Mouse (Mus musculus) lung, adult 18-20 months (tissue): ENCODE data around the gene Ip6k1.

Source experiments
- DNase-seq, 2 experiments: peaks; one replicate each; pipeline ENCODE4 v3.0.0; 2022; ENCODE audit warnings: mixed read lengths in 2 of 2

The Ip6k1 gene

DNA sequence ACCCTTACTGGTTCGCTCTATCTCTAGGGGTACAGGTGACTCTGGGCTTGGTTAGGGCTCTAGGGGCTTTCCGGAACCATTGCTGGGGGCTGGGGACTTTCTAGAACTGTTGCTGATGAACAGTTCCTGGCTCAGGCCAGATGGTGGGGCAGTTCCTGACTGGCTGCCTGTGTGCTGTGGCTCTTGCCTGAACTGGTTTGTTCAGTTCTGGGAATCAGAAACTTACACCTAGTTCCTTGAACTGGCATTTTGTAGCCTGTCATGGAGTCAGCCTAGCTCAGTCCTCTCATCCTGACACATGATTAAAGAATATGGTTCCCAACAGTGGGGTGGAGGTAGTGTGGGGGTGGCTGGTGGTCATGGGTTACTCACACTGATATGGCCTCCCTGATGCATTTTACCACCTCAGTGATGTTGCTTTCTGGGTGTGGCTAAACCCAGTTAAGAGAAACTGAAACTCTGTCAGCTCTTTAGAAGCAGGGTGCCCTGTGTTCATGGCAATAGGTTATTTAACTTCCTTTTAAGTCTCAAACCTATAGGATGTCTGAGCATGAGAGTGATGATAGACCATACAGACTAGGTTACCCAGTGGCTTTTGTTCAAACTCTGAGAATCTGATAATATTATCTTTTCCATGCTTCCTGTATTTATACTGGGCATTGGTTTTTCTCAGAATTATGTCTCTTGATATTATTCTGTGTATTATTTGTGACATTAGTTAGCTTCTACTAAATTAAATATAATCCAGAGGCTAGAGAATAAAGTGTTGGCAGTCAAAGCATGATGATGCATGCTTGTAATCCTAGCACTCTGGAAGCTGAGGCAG lies 33.2 kb downstream of the Ip6k1 start:
- peak in 1 of 2 experiments; percentile 33 for DNase-seq

DNA sequence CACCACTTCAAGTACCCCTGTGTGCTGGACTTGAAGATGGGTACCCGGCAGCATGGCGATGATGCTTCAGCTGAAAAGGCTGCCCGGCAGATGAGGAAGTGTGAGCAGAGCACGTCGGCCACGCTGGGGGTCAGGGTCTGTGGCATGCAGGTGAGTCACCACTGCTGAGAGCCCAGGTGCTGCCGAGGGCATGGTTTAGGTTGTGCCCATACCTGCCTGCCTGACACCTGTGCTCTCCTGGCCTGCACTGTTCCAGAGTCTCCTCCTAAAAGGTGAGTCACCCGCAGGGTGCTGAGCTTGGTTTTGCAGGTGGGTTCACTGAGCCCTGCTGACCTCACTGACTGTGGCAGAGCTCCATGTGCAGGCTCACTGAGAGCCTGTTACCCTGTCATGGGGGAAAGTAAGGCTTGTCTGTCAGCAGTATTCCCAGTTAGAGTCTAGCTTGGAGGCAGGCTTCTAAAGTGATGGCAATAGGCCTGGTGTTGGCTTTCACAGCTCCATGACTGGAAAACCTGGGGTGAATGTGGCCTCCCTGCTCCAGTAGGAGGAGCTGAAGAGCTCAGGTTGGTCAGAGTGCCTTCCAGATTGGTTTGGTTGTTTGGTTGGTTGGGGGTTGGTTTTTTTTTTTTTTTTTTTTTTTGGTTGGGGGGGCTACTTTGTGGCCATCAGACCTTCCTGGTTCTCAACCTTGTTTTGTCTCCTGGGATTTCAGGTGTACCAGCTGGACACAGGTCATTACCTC lies 42.6 kb downstream of the Ip6k1 start:
- no peak for DNase-seq

DNA sequence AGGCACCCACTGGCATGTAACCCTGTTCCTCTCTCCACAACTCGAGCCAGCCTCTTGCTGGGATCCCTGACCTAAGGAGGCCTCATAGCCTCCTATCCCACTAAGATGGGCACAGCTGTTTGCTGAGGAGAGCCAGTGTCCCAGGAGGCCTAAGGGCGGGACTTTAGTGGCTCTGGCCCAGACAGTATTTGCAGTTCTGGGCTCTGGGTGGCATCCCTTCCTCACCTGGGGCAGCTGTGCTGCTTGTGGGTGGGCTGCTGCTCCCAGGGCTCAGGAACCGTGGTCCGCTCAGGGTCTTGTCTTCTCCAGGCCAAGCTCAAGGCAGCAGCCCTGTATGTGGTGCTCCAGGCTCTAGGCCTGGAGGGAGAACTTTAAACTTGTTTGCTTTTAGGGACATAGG lies 44.3 kb downstream of the Ip6k1 start:
- no peak for DNase-seq

DNA sequence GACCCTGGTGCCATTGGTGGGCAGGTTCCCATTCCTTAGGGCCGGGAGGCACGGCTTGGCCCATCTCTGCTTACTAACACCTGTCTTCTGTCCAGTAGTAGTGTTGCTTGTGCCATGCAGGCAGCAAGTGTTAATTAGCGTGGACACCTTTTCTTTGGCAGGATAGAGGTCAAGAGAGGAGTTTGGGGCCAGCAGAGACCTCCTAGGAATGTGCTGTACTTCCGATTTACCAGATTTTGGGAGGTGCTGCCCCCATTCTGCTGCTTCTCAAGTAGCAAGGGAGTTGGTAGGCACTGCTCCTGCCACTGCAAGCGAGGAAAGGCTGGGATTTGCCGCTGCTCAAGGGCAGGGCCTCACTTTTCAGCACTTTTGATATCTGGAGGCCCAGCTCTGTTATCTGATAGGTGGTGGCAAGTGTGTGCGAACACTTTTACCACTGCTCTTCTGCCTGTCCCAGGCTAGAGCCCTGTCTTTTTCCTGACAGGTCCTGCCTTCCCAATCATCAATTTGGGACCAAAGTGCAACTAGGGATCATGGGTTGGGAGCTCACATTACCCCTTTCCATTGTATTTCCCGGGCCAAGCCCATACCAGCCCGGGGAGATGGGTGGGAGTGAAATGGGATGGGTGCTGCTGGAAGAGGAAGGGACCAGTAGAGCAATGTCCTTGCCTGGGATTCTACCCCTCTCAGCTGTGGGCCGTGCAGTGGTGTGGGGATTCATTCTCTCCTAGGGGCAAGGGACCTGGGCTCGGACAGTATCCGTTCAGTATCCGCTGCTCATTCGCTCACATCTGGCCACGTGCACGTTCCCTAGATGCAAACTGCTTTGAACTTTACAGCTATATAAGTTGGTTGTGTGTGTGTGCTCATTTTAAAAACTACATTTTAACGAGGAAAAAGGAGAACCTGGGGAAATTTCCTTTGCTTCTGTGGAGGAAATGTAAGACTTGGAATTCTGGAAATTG lies 45.6 kb downstream of the Ip6k1 start:
- DNase-seq = no peak

DNA sequence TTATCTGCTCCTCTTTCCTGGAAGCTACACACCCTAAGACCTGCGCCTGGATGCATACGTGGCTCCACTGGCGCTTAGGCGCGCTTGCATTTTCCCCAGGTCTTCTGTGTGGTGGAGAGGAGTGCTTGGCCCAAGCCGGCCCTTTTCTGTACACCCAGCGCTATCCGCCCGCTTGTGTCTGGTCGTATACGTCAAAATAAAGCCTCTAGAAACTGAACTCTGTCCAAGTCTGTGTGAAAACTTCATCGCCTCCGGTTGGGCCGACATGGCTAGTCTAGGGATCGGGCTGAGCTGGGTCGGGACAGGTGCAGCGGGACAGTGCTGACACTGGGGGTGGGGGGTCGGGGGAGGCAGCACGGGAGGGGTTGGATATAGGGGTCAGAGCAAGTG lies 46.3 kb downstream of the Ip6k1 start:
- DNase-seq = no peak

DNA sequence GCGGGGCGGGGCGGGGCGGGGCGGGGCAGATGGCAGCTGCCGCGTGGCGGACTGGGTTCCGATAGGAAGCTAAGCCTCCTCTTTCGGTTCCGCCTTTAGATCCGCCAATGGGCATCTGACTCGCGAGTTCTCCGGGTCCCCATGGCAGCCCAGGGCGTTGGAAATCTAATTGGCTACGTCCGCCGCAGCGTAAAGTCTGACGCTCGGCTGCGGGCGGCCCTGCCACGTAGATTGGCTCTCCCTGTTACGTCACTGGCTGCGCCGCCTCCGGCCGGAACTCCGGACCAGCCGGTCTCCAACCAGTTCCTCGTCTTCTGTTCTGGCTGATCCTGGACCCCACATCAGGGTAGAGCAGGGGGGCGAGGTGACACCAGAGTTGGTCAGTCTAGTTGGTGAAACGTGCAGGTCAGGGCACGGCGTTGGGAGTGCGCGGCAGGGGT lies 46.7 kb downstream of the Ip6k1 start, which contains the start of gene Gmppb:
Gene Gmppb (plus strand): TSS at position 227 of the 440 bp plus-strand sequence.
- DNase-seq = peak; percentile 98

DNA sequence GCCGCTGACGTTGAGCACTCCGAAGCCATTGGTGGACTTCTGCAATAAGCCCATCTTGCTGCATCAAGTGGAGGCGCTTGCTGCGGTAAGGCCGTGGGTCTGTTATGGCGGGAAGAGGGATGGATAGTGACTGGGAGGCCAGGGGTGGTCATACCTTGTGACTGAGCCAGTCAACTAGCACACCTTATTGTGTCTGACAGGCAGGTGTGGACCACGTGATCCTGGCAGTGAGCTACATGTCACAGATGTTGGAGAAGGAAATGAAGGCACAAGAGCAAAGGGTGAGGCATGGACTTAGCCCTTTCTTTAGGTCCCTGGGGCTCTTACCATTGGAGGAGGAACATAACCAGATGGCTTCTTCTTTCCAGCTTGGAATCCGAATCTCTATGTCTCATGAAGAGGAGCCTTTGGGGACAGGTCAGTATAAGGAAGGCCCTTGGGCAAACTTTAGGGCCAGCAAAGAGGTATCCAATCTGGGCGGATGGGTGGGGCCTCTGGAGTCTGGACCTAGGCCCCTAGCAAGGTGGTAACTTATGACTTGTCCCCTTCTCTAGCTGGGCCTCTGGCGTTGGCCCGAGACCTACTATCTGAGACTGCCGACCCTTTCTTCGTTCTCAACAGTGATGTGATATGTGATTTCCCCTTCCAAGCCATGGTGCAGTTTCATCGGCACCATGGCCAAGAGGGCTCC lies 47.4 kb downstream of the Ip6k1 start:
- no peak for DNase-seq

DNA sequence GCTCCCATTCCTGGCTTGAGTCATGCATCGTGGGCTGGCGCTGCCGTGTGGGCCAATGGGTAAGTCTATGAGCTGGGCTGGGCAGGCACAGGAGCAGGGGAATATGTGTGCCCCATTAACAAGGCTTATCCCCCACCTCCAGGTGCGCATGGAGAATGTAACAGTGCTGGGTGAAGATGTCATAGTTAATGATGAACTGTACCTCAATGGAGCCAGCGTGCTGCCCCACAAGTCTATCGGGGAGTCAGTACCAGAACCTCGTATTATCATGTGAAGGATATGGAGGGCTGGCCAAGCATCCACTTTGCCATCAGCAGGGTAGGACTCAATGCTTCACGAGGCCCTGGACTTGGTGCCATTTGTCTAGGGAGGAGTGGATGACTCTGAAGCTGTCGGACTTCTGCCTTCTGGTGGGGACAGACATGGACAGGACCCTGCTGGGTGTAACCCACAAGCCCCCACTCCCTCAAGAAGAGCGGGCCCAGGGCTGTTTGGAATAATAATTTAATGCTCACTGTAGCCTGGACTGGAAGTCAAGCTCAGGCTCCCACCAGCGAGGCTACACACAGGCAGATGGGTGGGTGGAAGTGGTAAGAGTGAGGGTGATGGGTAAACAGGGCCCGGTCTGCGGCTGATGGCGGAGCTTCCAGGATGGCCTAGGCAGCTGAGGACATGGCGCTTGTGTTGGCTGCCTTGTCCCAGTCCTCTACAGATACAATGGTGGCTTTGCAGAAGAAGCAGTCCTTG lies 49.1 kb downstream of the Ip6k1 start:
- no peak for DNase-seq

DNA sequence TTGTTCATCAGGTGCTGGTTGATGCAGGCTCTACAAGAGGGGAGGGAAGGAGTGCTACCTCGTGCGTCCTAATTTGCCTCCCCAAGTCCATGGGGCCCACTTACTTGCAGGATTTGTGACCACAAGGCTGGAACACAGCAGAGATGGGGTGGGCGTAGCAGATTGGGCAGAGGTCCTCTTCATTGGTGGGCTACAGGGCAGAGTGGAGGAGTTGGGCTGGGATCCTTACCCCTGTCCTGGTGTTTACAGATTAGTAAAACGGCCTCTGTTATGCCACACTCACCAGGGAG lies 49.6 kb downstream of the Ip6k1 start:
- no peak for DNase-seq

DNA sequence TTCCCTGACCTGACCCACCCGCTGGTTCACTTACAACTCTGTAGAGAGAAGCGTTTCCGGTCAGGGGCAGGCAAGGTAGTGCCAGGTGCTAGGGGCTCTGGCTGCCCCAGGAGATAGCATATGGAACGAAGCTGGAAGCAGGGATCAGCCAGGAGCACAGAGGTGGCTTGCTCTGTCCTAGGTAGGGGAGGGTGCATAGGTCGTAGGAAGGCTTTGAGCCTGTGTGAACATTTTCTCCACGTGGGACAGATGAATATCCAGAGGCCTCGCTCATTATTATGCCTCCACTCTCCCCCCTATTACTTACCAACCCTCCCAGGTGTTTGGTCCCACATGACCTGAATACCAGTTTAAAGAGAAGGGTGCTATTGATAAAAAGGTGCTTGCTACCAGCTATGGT lies 50.1 kb downstream of the Ip6k1 start:
- no peak for DNase-seq

DNA sequence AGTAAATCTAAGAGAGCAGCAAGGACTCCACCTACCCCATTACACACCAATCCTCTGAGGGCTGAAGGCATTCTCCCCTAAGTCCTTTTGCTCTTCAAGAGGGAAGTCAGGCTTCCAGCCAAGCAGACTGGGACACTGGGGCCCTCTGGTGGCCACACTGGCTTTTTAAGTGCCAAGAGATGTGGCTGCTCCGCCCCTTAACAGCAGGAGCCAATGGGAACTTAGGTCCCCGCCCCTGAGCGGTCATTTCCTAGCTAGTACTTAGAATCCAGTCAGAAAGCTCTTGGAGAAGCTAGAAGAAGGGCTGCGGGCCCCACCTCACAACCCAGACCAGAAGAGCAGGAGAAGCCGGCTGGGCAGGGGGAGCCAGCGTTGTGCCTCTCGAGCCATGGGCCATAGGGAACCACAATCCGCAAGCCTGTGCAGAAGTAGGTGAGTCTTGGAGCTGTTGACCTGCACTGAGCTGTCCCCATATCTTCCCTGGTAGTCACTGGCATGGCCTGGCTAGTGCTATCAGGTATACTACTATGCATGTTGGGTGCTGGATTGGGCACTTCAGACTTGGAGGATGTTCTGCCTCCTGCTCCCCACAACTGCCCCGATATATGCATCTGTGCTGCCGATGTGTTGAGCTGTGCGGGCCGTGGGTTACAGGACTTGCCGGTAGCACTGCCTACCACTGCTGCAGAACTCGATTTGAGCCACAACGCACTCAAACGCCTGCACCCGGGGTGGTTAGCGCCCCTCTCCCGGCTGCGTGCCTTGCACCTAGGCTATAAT lies 50.8 kb downstream of the Ip6k1 start, which contains the start of gene Amigo3:
Gene Amigo3 (plus strand): TSS at position 275 of the 780 bp plus-strand sequence.
- peak; percentile 97 to 98 for DNase-seq

DNA sequence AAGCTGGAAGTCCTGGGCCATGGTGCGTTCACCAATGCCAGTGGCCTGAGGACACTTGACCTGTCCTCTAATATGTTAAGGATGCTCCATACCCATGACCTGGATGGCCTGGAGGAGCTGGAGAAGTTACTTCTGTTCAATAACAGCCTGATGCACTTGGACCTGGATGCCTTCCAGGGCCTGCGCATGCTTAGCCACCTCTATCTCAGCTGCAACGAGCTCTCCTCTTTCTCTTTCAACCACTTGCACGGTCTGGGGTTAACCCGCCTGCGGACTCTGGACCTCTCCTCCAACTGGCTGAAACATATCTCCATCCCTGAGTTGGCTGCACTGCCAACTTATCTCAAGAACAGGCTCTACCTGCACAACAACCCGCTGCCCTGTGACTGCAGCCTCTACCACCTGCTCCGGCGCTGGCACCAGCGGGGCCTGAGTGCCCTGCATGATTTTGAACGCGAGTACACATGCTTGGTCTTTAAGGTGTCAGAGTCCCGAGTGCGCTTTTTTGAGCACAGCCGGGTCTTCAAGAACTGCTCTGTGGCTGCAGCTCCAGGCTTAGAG lies 51.4 kb downstream of the Ip6k1 start:
- DNase-seq = no peak

DNA sequence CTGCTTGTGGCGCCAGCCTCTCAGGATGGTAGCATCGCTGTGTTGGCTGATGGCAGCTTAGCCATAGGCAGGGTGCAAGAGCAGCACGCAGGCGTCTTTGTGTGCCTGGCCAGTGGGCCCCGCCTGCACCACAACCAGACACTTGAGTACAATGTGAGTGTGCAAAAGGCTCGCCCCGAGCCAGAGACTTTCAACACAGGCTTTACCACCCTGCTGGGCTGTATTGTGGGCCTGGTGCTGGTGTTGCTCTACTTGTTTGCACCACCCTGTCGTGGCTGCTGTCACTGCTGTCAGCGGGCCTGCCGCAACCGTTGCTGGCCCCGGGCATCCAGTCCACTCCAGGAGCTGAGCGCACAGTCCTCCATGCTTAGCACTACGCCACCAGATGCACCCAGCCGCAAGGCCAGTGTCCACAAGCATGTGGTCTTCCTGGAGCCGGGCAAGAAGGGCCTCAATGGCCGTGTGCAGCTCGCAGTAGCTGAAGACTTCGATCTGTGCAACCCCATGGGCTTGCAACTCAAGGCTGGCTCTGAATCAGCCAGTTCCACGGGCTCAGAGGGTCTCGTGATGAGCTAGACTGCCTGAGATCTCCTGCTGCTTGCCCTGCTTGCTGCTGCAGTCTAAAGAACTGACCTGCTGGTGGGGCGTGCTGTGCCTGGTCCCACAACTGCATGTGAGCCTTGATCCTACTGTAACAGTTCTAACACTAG lies 52.2 kb downstream of the Ip6k1 start:
- DNase-seq = no peak

DNA sequence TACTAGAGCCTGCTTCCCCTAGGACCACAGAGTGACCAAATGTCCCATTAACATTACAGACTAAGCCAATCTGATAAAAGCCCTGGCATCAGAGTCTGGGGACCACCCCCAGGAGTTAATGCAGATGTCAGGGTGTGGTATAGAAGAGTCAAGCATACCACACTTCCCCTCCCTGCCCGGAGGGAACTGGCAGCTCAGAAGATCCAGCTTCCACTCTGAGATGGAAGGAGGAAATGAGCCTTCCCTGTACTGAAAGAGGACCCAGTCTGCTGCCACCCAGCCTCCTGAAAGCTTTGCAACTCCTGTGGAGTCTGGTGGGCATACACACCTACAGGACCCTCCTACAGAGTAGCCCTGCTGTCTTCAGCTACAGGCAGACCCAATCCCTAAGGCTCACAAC lies 52.8 kb downstream of the Ip6k1 start:
- DNase-seq = no peak

DNA sequence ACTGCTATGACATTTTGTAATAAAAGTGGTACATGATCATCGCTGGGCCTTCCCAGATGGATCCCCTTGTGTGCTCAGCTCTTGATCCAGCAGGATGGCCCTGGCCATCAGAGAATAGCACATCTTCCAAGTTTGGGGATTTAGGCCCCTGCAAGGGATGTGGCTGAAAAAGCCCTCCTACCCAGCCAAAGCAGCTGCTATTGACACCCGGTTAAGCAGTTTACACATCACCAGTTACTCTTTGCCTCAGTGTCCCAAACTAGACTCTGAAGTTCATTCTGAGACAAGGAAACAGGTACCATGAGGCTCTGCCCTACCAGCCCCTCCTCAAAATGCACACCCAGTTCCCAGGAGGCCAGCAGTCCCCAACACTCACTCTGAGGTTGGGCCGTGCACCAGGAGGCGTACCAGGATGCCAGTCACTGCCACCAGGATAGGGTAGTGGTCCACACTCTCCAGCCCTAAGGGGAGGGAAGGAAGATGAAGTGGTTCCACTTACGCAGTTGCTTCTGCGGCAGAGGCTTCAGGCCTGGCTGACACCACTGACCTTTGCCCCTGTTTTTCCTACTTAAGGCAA lies 53.4 kb downstream of the Ip6k1 start:
- no peak for DNase-seq

DNA sequence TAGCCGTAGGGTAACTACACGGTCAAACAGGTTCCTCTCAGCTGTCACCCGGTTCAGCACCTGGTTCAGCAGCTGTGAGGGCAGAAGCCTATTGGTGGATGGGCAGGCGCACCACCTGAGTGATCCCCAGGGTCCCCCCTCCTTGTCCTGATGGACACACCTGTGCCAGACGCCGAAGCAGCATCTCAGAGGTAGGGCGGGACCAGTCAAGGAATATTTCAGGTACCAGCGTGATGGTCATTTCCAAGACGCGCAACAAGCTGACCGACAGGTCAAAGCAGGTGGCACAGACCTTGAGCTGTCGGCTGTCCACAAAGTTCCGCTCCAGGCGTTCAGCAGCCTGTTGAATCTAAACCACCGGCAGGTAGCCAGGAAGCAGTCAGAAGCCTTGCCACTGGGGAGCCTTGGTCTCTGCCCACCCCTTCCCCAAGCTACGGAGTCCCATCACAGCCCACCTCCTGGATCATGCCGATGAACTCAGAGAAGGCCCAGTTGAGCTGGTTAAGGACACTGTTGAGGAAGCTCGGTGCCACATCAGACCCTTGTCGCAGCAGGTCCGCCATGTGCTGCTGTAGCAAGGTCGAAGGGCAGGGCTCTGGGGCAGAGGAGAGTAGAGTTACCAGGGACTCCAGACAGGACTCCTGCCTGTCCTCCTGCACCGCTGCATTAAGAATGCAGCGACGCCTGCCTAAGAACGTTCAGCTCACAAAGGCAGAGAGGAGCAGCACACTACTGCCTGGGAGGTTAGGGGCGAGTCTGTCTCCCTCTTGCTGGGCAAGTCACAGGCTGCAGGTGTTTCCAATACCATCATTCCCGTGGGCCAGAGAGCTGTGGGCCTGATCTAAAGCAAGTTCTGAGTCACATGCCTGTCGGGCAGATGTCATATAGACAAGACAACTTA lies 54.3 kb downstream of the Ip6k1 start:
- DNase-seq = no peak

DNA sequence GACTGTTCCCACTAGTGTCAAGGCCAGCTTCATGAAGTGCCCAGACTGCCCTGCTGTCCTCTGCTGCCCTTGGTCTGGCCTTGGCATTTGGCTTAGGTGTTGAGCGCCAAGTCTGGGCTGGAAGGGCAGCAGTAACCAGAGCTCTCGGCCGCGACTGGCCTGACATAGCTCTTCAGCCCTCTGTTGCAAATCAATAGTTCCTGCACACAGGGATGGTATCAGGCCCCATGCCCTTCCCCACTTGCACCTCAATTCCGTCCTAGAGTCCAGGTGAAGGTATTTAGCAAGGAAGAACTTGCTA lies 54.9 kb downstream of the Ip6k1 start:
- no peak for DNase-seq

DNA sequence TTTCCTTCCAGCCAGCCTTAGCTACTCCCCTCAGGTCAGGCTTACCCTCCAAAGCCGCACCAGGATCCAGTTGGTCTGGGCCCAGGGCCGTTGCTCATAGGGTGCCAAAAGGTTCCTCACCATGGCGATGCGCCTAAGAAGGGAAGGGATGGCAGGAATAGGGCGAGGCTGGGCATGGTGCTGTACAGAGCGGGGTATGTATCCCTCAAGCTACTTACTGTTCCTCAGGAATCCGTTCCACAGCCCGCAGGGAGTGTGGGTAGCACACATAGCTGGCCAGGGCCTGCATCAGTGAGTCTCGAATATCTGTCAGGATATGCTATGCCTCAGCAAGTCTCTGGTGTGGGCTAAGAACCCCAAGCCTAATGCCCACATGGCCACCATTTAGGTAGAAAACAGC lies 56.0 kb downstream of the Ip6k1 start:
- DNase-seq = no peak

DNA sequence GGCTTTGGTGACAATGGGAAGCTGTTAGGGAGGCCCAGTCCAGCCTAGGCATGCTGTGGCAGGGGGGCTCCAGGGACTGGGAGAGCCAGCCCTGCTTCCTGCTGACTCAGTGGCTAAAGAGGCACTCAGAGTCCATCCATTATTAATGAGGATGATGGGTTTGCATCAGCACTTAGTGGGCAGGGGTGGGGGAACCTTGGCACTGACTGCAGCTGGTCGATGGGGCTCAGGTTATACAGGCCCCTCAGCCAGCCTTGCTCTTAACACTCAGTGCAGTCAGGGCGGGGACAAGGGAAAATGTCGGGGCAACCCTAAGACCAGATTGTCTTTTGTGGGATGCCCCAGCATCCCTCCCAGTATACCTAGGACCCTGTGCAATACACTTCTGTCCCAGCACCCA lies 59.8 kb downstream of the Ip6k1 start:
- DNase-seq = no peak
